Mouse (Mus musculus) neural tube, embryonic 15.5 days (tissue): ENCODE measurements around the gene Ripor3. TPM values are rescaled to one million over a fixed set of nuclear protein-coding genes. Genes with fewer than 3 reads are reported as not detected.

Experiments used
- polyA plus RNA-seq: library from polyadenylated mRNA; unstranded; fragments of >200 nt; fragmentation: Nextera tagmentation; extraction: Ambion mirVana; gene quantifications from 2 replicates; pipeline ENCODE4 v1.2.1, GENCODE M21; 2015

Gene Ripor3
- polyA plus RNA-seq, 1 experiment from 2014 or later, result 0.47 TPM

Other genes with a start within 250 kb of the Ripor3 start
- 69.6 and 71.7 TPM in 2 replicates for gene Ptpn1, start 78.6 kb downstream of the Ripor3 start, polyA plus RNA-seq
- gene Pard6b, start 70.4 kb upstream of the Ripor3 start, polyA plus RNA-seq, result 6.6 and 6.8 TPM in 2 replicates
- gene Adnp, start 196.5 kb upstream of the Ripor3 start, polyA plus RNA-seq, result 3.4 and 7.9 TPM in 2 replicates
- 17.6 and 20.7 TPM in 2 replicates for gene Gm20716, start 219.7 kb upstream of the Ripor3 start, polyA plus RNA-seq
- 63.9 and 74.7 TPM in 2 replicates for gene Dpm1, start 220.0 kb upstream of the Ripor3 start, polyA plus RNA-seq
- gene Mocs3, start 220.0 kb upstream of the Ripor3 start, polyA plus RNA-seq, result 8.6 and 9.7 TPM in 2 replicates